Mouse (Mus musculus) liver, postnatal 0 days (tissue): ENCODE data around the gene Casp12.

ENCODE experiments used
- CTCF ChIP-seq: sonication (generic); IDR thresholded peaks from 2 replicates; pipeline ENCODE4 v1.5.1; 2016; ENCODE audit warnings: antibody characterized with exemption, low read depth
- EP300 ChIP-seq: IDR thresholded peaks from 2 replicates; pipeline ENCODE4 v1.6.1; 2016; ENCODE audit warnings: antibody characterized with exemption, low read depth, mild to moderate bottlenecking

DNA sequence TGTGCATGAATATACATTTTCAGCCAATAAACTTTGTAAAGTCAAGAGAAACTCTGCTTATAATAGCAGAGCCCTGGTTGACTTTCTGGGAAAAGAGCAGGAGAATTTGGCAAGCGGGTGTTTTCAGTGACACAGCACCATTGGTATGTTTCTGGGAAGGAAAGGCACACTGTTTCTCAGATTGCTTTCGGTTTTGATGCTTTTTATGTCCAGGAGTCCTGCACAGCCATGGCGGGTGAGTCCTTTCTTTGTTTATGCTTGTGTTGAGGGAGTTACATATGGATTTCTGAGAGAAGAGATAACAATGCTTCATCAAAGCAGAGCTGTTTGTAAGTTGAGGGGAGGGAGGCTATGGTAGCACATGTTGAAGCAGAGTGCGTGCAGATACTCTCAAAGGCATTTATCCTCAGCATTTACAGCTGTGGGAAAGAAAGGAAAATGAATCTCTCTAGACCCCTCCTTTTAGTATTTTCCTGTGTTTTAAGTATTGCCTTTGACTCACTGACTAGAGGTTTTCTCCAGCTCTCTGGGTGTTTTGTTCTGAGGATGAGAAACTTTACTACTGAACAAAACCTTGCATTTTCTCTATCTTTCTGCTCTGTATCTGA, at the start of gene Casp12:
- no peak for TF ChIP-seq CTCF
- no peak for TF ChIP-seq EP300
